Mouse (Mus musculus): ENCODE measurements around the gene 9130019O22Rik. TPM values are rescaled to one million over a fixed set of nuclear protein-coding genes. Genes with fewer than 3 reads are reported as not detected.

Gene 9130019O22Rik
- polyA plus RNA-seq, 1 experiment: 0.37 TPM

GRCm38 (mm10) chr7:127357871-127358270 is 29.1 kb downstream of the 9130019O22Rik start:
- H3K4me1 ChIP-seq (ENCODE audit: control insufficient read depth, insufficient read depth, low read length): no peaks in the 10 kb centered on the region; the same call in 1 of the 2 replicates
- no peak overlapping the region for H3K4me3 ChIP-seq (ENCODE audit: control insufficient read depth, low read depth, low read length)
- no peaks in the 10 kb centered on the region for H3K36me3 ChIP-seq (ENCODE audit: control insufficient read depth, insufficient read depth, low read length)
- TF ChIP-seq CTCF (IDR thresholded peaks at IDR 0.05; ENCODE audit: control insufficient read depth, insufficient read depth, insufficient replicate concordance, low read depth, low read length) (no peak), POLR2A (IDR thresholded peaks at IDR 0.05; ENCODE audit: control insufficient read depth, low read depth, low read length) (no peak)
- no peak overlapping the region for H3K27ac ChIP-seq (ENCODE audit: control insufficient read depth, insufficient read depth, low read depth, low read length)
- no peaks in the 10 kb centered on the region for H3K27me3 ChIP-seq (ENCODE audit: control insufficient read depth, insufficient read depth, low read length)

GRCm38 (mm10) chr7:127355796-127356195 is 31.2 kb downstream of the 9130019O22Rik start:
- H3K4me1 ChIP-seq (ENCODE audit: control insufficient read depth, insufficient read depth, low read length): no peaks in the 10 kb centered on the region
- H3K36me3 ChIP-seq (ENCODE audit: control insufficient read depth, insufficient read depth, low read length): no peaks in the 10 kb centered on the region
- TF ChIP-seq POLR2A (IDR thresholded peaks at IDR 0.05; ENCODE audit: control insufficient read depth, low read depth, low read length) (no peak), CTCF (IDR thresholded peaks at IDR 0.05; ENCODE audit: control insufficient read depth, insufficient read depth, insufficient replicate concordance, low read depth, low read length) (no peak)
- H3K27ac ChIP-seq (ENCODE audit: control insufficient read depth, insufficient read depth, low read depth, low read length): no peak overlapping the region
- H3K4me3 ChIP-seq (ENCODE audit: control insufficient read depth, low read depth, low read length): no peak overlapping the region
- H3K27me3 ChIP-seq (ENCODE audit: control insufficient read depth, insufficient read depth, low read length): no peaks in the 10 kb centered on the region

- Histone ChIP-seq H3K4me3 (ENCODE audit: control insufficient read depth, low read depth, low read length) (no peak overlapping the region), H3K36me3 (ENCODE audit: control insufficient read depth, insufficient read depth, low read length) (no peaks in the 10 kb centered on the region), H3K27me3 (ENCODE audit: control insufficient read depth, insufficient read depth, low read length) (no peaks in the 10 kb centered on the region), H3K27ac (ENCODE audit: control insufficient read depth, insufficient read depth, low read depth, low read length) (no peak overlapping the region), H3K4me1 (ENCODE audit: control insufficient read depth, insufficient read depth, low read length) (peaks cover 4% of the 10 kb centered on the region)
- no peak for TF ChIP-seq POLR2A (IDR thresholded peaks at IDR 0.05; ENCODE audit: control insufficient read depth, low read depth, low read length)
- no peak for TF ChIP-seq CTCF (IDR thresholded peaks at IDR 0.05; ENCODE audit: control insufficient read depth, insufficient read depth, insufficient replicate concordance, low read depth, low read length)
These were observed 35.5 kb downstream of the 9130019O22Rik start for GRCm38 (mm10) chr7:127351230-127352004.

- TF ChIP-seq CTCF (IDR thresholded peaks at IDR 0.05; ENCODE audit: control insufficient read depth, insufficient read depth, insufficient replicate concordance, low read depth, low read length): no peak
- TF ChIP-seq POLR2A (IDR thresholded peaks at IDR 0.05; ENCODE audit: control insufficient read depth, low read depth, low read length): no peak
- H3K4me3 ChIP-seq (ENCODE audit: control insufficient read depth, low read depth, low read length): peak overlapping the region; percentile 87
- no peaks in the 10 kb centered on the region; the same call in 1 of the 2 replicates for H3K36me3 ChIP-seq (ENCODE audit: control insufficient read depth, insufficient read depth, low read length)
- no peaks in the 10 kb centered on the region for H3K27me3 ChIP-seq (ENCODE audit: control insufficient read depth, insufficient read depth, low read length)
- H3K4me1 ChIP-seq (ENCODE audit: control insufficient read depth, insufficient read depth, low read length): peaks cover 20% of the 10 kb centered on the region
- peak overlapping the region; percentile 87 for H3K27ac ChIP-seq (ENCODE audit: control insufficient read depth, insufficient read depth, low read depth, low read length)
These were observed 40.3 kb downstream of the 9130019O22Rik start for GRCm38 (mm10) chr7:127346676-127347075.

GRCm38 (mm10) chr7:127345512-127346325 is 41.2 kb downstream of the 9130019O22Rik start, which contains the start of gene Zfp768:
TSS of gene Zfp768 (minus strand) at chr7:127345589.
- no peaks in the 10 kb centered on the region for H3K27me3 ChIP-seq (ENCODE audit: control insufficient read depth, insufficient read depth, low read length)
- H3K4me3 ChIP-seq (ENCODE audit: control insufficient read depth, low read depth, low read length): peak within 1 kb of the TSS; percentile 87
- H3K27ac ChIP-seq (ENCODE audit: control insufficient read depth, insufficient read depth, low read depth, low read length): peak within 1 kb of the TSS; percentile 94
- no peaks in the 10 kb centered on the region; the same call in 1 of the 2 replicates for H3K36me3 ChIP-seq (ENCODE audit: control insufficient read depth, insufficient read depth, low read length)
- TF ChIP-seq CTCF (IDR thresholded peaks at IDR 0.05; ENCODE audit: control insufficient read depth, insufficient read depth, insufficient replicate concordance, low read depth, low read length) (no peak), POLR2A (IDR thresholded peaks at IDR 0.05; ENCODE audit: control insufficient read depth, low read depth, low read length) (peak; percentile 69)
- H3K4me1 ChIP-seq (ENCODE audit: control insufficient read depth, insufficient read depth, low read length): peaks cover 21% of the 10 kb centered on the region

- TF ChIP-seq POLR2A (IDR thresholded peaks at IDR 0.05; ENCODE audit: control insufficient read depth, low read depth, low read length) (peak; percentile 40; the same call in 1 of the 2 replicates), CTCF (IDR thresholded peaks at IDR 0.05; ENCODE audit: control insufficient read depth, insufficient read depth, insufficient replicate concordance, low read depth, low read length) (no peak)
- no peaks in the 10 kb centered on the region; the same call in 1 of the 2 replicates for H3K36me3 ChIP-seq (ENCODE audit: control insufficient read depth, insufficient read depth, low read length)
- H3K4me3 ChIP-seq (ENCODE audit: control insufficient read depth, low read depth, low read length): peak overlapping the region; percentile 87
- peaks cover 21% of the 10 kb centered on the region for H3K4me1 ChIP-seq (ENCODE audit: control insufficient read depth, insufficient read depth, low read length)
- H3K27me3 ChIP-seq (ENCODE audit: control insufficient read depth, insufficient read depth, low read length): no peaks in the 10 kb centered on the region
- H3K27ac ChIP-seq (ENCODE audit: control insufficient read depth, insufficient read depth, low read depth, low read length): peak overlapping the region; percentile 85
These were observed 41.9 kb downstream of the 9130019O22Rik start for GRCm38 (mm10) chr7:127345092-127345491.

GRCm38 (mm10) chr7:127344371-127344770 is 42.6 kb downstream of the 9130019O22Rik start:
- Histone ChIP-seq H3K27me3 (ENCODE audit: control insufficient read depth, insufficient read depth, low read length) (no peaks in the 10 kb centered on the region), H3K4me3 (ENCODE audit: control insufficient read depth, low read depth, low read length) (peak overlapping the region; percentile 87), H3K4me1 (ENCODE audit: control insufficient read depth, insufficient read depth, low read length) (peaks cover 21% of the 10 kb centered on the region), H3K36me3 (ENCODE audit: control insufficient read depth, insufficient read depth, low read length) (no peaks in the 10 kb centered on the region; the same call in 1 of the 2 replicates), H3K27ac (ENCODE audit: control insufficient read depth, insufficient read depth, low read depth, low read length) (no peak overlapping the region; the same call in 1 of the 2 replicates)
- no peak for TF ChIP-seq POLR2A (IDR thresholded peaks at IDR 0.05; ENCODE audit: control insufficient read depth, low read depth, low read length)
- no peak for TF ChIP-seq CTCF (IDR thresholded peaks at IDR 0.05; ENCODE audit: control insufficient read depth, insufficient read depth, insufficient replicate concordance, low read depth, low read length)

Measured in testis, adult 2 months (tissue).